Mouse (Mus musculus): ENCODE data around the gene Tbcd.

DNA sequence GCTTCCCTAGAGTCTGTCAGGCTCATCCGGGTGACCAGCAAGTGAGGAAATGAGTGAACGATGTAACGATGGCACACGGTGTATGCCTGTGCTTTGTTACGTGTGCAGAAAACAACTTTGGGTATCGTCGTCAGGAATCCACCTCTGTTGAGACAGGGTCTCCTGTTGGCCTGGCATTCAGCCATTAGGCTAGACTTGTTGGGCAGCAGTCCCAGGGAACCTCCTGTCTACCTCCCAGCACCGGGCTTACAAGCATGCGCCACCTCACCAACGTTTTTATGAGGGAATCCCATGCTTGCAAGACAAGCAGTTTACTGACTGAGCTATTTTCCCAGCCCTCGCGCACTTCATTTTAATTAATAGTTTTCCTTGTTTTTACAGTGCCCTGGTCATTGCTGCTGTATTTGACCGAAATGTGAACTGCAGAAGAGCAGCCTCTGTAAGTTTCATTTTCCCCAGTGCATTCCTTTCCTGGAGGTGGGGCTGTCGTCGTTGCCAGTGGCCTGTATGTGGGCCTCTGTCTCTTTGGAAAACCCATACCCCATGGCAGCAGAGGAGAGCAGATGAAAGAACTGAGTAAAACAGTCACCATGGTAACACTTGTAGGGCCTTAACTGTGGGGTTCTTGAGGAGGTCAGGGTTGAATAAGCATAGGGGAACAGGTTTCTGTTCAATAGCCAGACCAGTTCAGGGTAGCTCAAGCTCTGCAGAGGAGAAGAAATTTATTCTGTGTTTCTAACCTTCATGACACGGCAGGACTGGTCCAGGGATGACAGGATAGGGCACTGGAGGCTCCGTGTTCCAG is 98.3 kb downstream of the Tbcd start:
- no peak for TF ChIP-seq POLR2A (IDR thresholded peaks at IDR 0.05; ENCODE audit: insufficient read depth, low read depth, low read length)
- TF ChIP-seq CTCF (IDR thresholded peaks at IDR 0.05): no peak
- TF ChIP-seq EP300 (IDR thresholded peaks at IDR 0.05; ENCODE audit: insufficient read depth, low read depth, low read length): no peak

Measured in heart, adult 2 months (tissue).